Mouse (Mus musculus): ENCODE results near the gene Birc6. TPM values are rescaled to one million over a fixed set of nuclear protein-coding genes. Genes with fewer than 3 reads are reported as not detected.

Birc6 gene
- polyA plus RNA-seq, 1 experiment from 2014 or later, result 119 TPM

GRCm38 (mm10) chr17:74580738-74581137, 52.6 kb downstream of the Birc6 start:
- Histone ChIP-seq H3K27ac (ENCODE audit: low read depth, low read length) (no peak overlapping the region), H3K9ac (ENCODE audit: low read depth, low read length) (no peak overlapping the region), H3K36me3 (ENCODE audit: control insufficient read depth, insufficient read depth, low read length) (0 out of 2 replicates have a peak, but pooled peaks cover 7% of the 10 kb centered on the region), H3K9me3 (ENCODE audit: control insufficient read depth, low read length) (no peaks in the 10 kb centered on the region), H3K4me3 (ENCODE audit: low read depth, low read length) (no peak overlapping the region), H3K27me3 (ENCODE audit: control insufficient read depth, insufficient read depth, low read length) (no peaks in the 10 kb centered on the region), H3K4me1 (replicated peaks; ENCODE audit: control insufficient read depth, insufficient read depth, low read length) (no peaks in the 10 kb centered on the region), H3K4me2 (replicated peaks; ENCODE audit: low read depth, low read length) (no peak overlapping the region)
- 86% methylated on average over 1 of the region's 1 CpGs for WGBS
- no peak for DNase-seq (ENCODE audit: low spot score)
- no peak for ATAC-seq (ENCODE audit: low FRiP score)

GRCm38 (mm10) chr17:74586768-74587167, 58.7 kb downstream of the Birc6 start:
- H3K4me1 ChIP-seq (replicated peaks; ENCODE audit: control insufficient read depth, insufficient read depth, low read length), result no peaks in the 10 kb centered on the region
- no peak overlapping the region for H3K9ac ChIP-seq (ENCODE audit: low read depth, low read length)
- no peaks in the 10 kb centered on the region for H3K9me3 ChIP-seq (ENCODE audit: control insufficient read depth, low read length)
- no peak for ATAC-seq (ENCODE audit: low FRiP score)
- no peak overlapping the region for H3K4me3 ChIP-seq (ENCODE audit: low read depth, low read length)
- no peak for DNase-seq (ENCODE audit: low spot score)
- H3K27ac ChIP-seq (ENCODE audit: low read depth, low read length), result no peak overlapping the region
- H3K36me3 ChIP-seq (ENCODE audit: control insufficient read depth, insufficient read depth, low read length), result no peaks in the 10 kb centered on the region
- H3K4me2 ChIP-seq (replicated peaks; ENCODE audit: low read depth, low read length), result no peak overlapping the region
- WGBS, result 96% methylated on average over 3 of the region's 3 CpGs
- no peaks in the 10 kb centered on the region for H3K27me3 ChIP-seq (ENCODE audit: control insufficient read depth, insufficient read depth, low read length)

- Histone ChIP-seq H3K9ac (ENCODE audit: low read depth, low read length) (no peak overlapping the region), H3K27me3 (ENCODE audit: control insufficient read depth, insufficient read depth, low read length) (no peaks in the 10 kb centered on the region), H3K4me1 (replicated peaks; ENCODE audit: control insufficient read depth, insufficient read depth, low read length) (no peaks in the 10 kb centered on the region), H3K27ac (ENCODE audit: low read depth, low read length) (no peak overlapping the region), H3K36me3 (ENCODE audit: control insufficient read depth, insufficient read depth, low read length) (0 out of 2 replicates have a peak, but pooled peaks cover 2% of the 10 kb centered on the region), H3K4me3 (ENCODE audit: low read depth, low read length) (no peak overlapping the region), H3K4me2 (replicated peaks; ENCODE audit: low read depth, low read length) (no peak overlapping the region), H3K9me3 (ENCODE audit: control insufficient read depth, low read length) (no peaks in the 10 kb centered on the region)
- ATAC-seq (ENCODE audit: low FRiP score) (no peak), DNase-seq (ENCODE audit: low spot score) (no peak)
- 96% methylated on average over 9 of the region's 9 CpGs for WGBS
Observed at GRCm38 (mm10) chr17:74598908-74599307, 70.8 kb downstream of the Birc6 start.

GRCm38 (mm10) chr17:74599396-74599795, 71.3 kb downstream of the Birc6 start:
- ATAC-seq (ENCODE audit: low FRiP score), result no peak
- H3K27me3 ChIP-seq (ENCODE audit: control insufficient read depth, insufficient read depth, low read length), result no peaks in the 10 kb centered on the region
- 0 out of 2 replicates have a peak, but pooled peaks cover 2% of the 10 kb centered on the region for H3K36me3 ChIP-seq (ENCODE audit: control insufficient read depth, insufficient read depth, low read length)

GRCm38 (mm10) chr17:74601201-74601600, 73.1 kb downstream of the Birc6 start:
- no peak for DNase-seq (ENCODE audit: low spot score)
- no peaks in the 10 kb centered on the region for H3K4me1 ChIP-seq (replicated peaks; ENCODE audit: control insufficient read depth, insufficient read depth, low read length)
- H3K4me2 ChIP-seq (replicated peaks; ENCODE audit: low read depth, low read length), result no peak overlapping the region
- no peak overlapping the region for H3K4me3 ChIP-seq (ENCODE audit: low read depth, low read length)
- H3K27ac ChIP-seq (ENCODE audit: low read depth, low read length), result no peak overlapping the region
- no peaks in the 10 kb centered on the region for H3K36me3 ChIP-seq (ENCODE audit: control insufficient read depth, insufficient read depth, low read length)
- 81% methylated on average over 1 of the region's 1 CpGs for WGBS
- ATAC-seq (ENCODE audit: low FRiP score), result no peak
- H3K9ac ChIP-seq (ENCODE audit: low read depth, low read length), result no peak overlapping the region
- no peaks in the 10 kb centered on the region for H3K27me3 ChIP-seq (ENCODE audit: control insufficient read depth, insufficient read depth, low read length)
- no peaks in the 10 kb centered on the region for H3K9me3 ChIP-seq (ENCODE audit: control insufficient read depth, low read length)

More at GRCm38 (mm10) chr17:74599396-74599795, 71.3 kb downstream of the Birc6 start:
- WGBS, result 90% methylated on average over 2 of the region's 2 CpGs
- DNase-seq (ENCODE audit: low spot score), result no peak
- no peaks in the 10 kb centered on the region for H3K9me3 ChIP-seq (ENCODE audit: control insufficient read depth, low read length)
- H3K9ac ChIP-seq (ENCODE audit: low read depth, low read length), result no peak overlapping the region
- H3K4me2 ChIP-seq (replicated peaks; ENCODE audit: low read depth, low read length), result no peak overlapping the region
- no peaks in the 10 kb centered on the region for H3K4me1 ChIP-seq (replicated peaks; ENCODE audit: control insufficient read depth, insufficient read depth, low read length)
- no peak overlapping the region for H3K4me3 ChIP-seq (ENCODE audit: low read depth, low read length)
- H3K27ac ChIP-seq (ENCODE audit: low read depth, low read length), result no peak overlapping the region

- H3K9me3 ChIP-seq (ENCODE audit: control insufficient read depth, low read length), result no peaks in the 10 kb centered on the region
- DNase-seq (ENCODE audit: low spot score) (no peak), ATAC-seq (ENCODE audit: low FRiP score) (no peak)
- no peaks in the 10 kb centered on the region for H3K27me3 ChIP-seq (ENCODE audit: control insufficient read depth, insufficient read depth, low read length)
- no peak overlapping the region for H3K4me2 ChIP-seq (replicated peaks; ENCODE audit: low read depth, low read length)
- no peak overlapping the region for H3K27ac ChIP-seq (ENCODE audit: low read depth, low read length)
- H3K4me3 ChIP-seq (ENCODE audit: low read depth, low read length), result no peak overlapping the region
- no peak overlapping the region for H3K9ac ChIP-seq (ENCODE audit: low read depth, low read length)
- peaks cover 5% of the 10 kb centered on the region; the same call in 1 of the 2 replicates for H3K36me3 ChIP-seq (ENCODE audit: control insufficient read depth, insufficient read depth, low read length)
- no peaks in the 10 kb centered on the region for H3K4me1 ChIP-seq (replicated peaks; ENCODE audit: control insufficient read depth, insufficient read depth, low read length)
- 89% methylated on average over 3 of the region's 3 CpGs for WGBS
Observed at GRCm38 (mm10) chr17:74630798-74631197, 102.7 kb downstream of the Birc6 start.

- no peak overlapping the region for H3K4me3 ChIP-seq (ENCODE audit: low read depth, low read length)
- H3K9me3 ChIP-seq (ENCODE audit: control insufficient read depth, low read length), result no peaks in the 10 kb centered on the region
- no peak overlapping the region for H3K27ac ChIP-seq (ENCODE audit: low read depth, low read length)
- H3K4me1 ChIP-seq (replicated peaks; ENCODE audit: control insufficient read depth, insufficient read depth, low read length), result no peaks in the 10 kb centered on the region
- no peaks in the 10 kb centered on the region for H3K27me3 ChIP-seq (ENCODE audit: control insufficient read depth, insufficient read depth, low read length)
- H3K9ac ChIP-seq (ENCODE audit: low read depth, low read length), result no peak overlapping the region
- 0 out of 2 replicates have a peak, but pooled peaks cover 8% of the 10 kb centered on the region for H3K36me3 ChIP-seq (ENCODE audit: control insufficient read depth, insufficient read depth, low read length)
- ATAC-seq (ENCODE audit: low FRiP score) (no peak), DNase-seq (ENCODE audit: low spot score) (no peak)
- H3K4me2 ChIP-seq (replicated peaks; ENCODE audit: low read depth, low read length), result no peak overlapping the region
Observed at GRCm38 (mm10) chr17:74642445-74642844, 114.3 kb downstream of the Birc6 start.

GRCm38 (mm10) chr17:74658362-74658761, 130.3 kb downstream of the Birc6 start:
- no peak overlapping the region for H3K9ac ChIP-seq (ENCODE audit: low read depth, low read length)
- no peaks in the 10 kb centered on the region for H3K4me1 ChIP-seq (replicated peaks; ENCODE audit: control insufficient read depth, insufficient read depth, low read length)
- DNase-seq (ENCODE audit: low spot score) (no peak), ATAC-seq (ENCODE audit: low FRiP score) (no peak)
- H3K36me3 ChIP-seq (ENCODE audit: control insufficient read depth, insufficient read depth, low read length), result 0 out of 2 replicates have a peak, but pooled peaks cover 6% of the 10 kb centered on the region
- no peak overlapping the region for H3K4me2 ChIP-seq (replicated peaks; ENCODE audit: low read depth, low read length)
- WGBS, result 97% methylated on average over 3 of the region's 3 CpGs
- H3K4me3 ChIP-seq (ENCODE audit: low read depth, low read length), result no peak overlapping the region
- H3K27me3 ChIP-seq (ENCODE audit: control insufficient read depth, insufficient read depth, low read length), result no peaks in the 10 kb centered on the region
- H3K27ac ChIP-seq (ENCODE audit: low read depth, low read length), result no peak overlapping the region
- no peaks in the 10 kb centered on the region for H3K9me3 ChIP-seq (ENCODE audit: control insufficient read depth, low read length)

GRCm38 (mm10) chr17:74668010-74668409, 139.9 kb downstream of the Birc6 start:
- no peaks in the 10 kb centered on the region for H3K27me3 ChIP-seq (ENCODE audit: control insufficient read depth, insufficient read depth, low read length)
- H3K36me3 ChIP-seq (ENCODE audit: control insufficient read depth, insufficient read depth, low read length), result peaks cover 2% of the 10 kb centered on the region; the same call in 1 of the 2 replicates
- ATAC-seq (ENCODE audit: low FRiP score) (no peak), DNase-seq (ENCODE audit: low spot score) (no peak)
- H3K27ac ChIP-seq (ENCODE audit: low read depth, low read length), result no peak overlapping the region
- H3K9ac ChIP-seq (ENCODE audit: low read depth, low read length), result no peak overlapping the region
- H3K4me3 ChIP-seq (ENCODE audit: low read depth, low read length), result no peak overlapping the region
- no peaks in the 10 kb centered on the region for H3K4me1 ChIP-seq (replicated peaks; ENCODE audit: control insufficient read depth, insufficient read depth, low read length)
- no peaks in the 10 kb centered on the region for H3K9me3 ChIP-seq (ENCODE audit: control insufficient read depth, low read length)
- H3K4me2 ChIP-seq (replicated peaks; ENCODE audit: low read depth, low read length), result no peak overlapping the region
- 67% methylated on average over 1 of the region's 1 CpGs for whole genome bisulfite sequencing
